Mouse (Mus musculus) neutrophil, adult 83 days (primary cell): ENCODE measurements around the gene Gm45717. TPM values are rescaled to one million over a fixed set of nuclear protein-coding genes. Genes with fewer than 3 reads are reported as not detected.

Experiments
- total RNA-seq, 2 experiments: library from RNA; stranded (reverse); gene quantifications; one replicate each; pipeline ENCODE4 v1.2.4; 2023

Gm45717 gene
- not detected for total RNA-seq

GRCm38 (mm10) chr7:140955758-140956555 lies at the start of gene Gm45717, which contains the start of gene Ifitm2:
Gm45717 (minus strand) TSS chr7:140955937.
Ifitm2 (minus strand) TSS chr7:140955987.

GRCm38 (mm10) chr7:140966921-140967320 lies 11.2 kb upstream of the Gm45717 start, which contains the start of gene Ifitm1:
Ifitm1 (plus strand) TSS chr7:140967221.

GRCm38 (mm10) chr7:140949824-140950530 lies 5.8 kb downstream of the Gm45717 start, which contains the start of gene Ifitm5:
Ifitm5 (minus strand) TSS chr7:140950291.

GRCm38 (mm10) chr7:140941222-140942051 lies 14.3 kb downstream of the Gm45717 start, which contains the start of gene Pgghg:
Pgghg (plus strand) TSS chr7:140941391.

GRCm38 (mm10) chr7:140920418-140921029 lies 35.2 kb downstream of the Gm45717 start, which contains the start of gene Nlrp6:
Nlrp6 (plus strand) TSS chr7:140920902.

GRCm38 (mm10) chr7:140900220-140900619 lies 55.5 kb downstream of the Gm45717 start, which contains the start of gene Cox8b:
Cox8b (minus strand) TSS chr7:140900446.

Other genes with a start within 250 kb of the Gm45717 start
- not detected for gene Cyp2e1, start 192.2 kb downstream of the Gm45717 start, total RNA-seq
- not detected for gene Syce1, start 168.1 kb downstream of the Gm45717 start, total RNA-seq
- not detected for gene Zfp941, start 133.8 kb downstream of the Gm45717 start, total RNA-seq
- not detected for gene Urah, start 120.9 kb downstream of the Gm45717 start, total RNA-seq
- not detected for gene Scgb1c1, start 110.4 kb downstream of the Gm45717 start, total RNA-seq
- gene Odf3, start 108.1 kb downstream of the Gm45717 start, total RNA-seq: not detected
- not detected for gene Gm45785, start 99.6 kb downstream of the Gm45717 start, total RNA-seq
- gene Ric8a, start 99.0 kb downstream of the Gm45717 start, total RNA-seq: 100 to 1,000 TPM in 1 of 2 experiments, 10 to 100 TPM in 1; 87.9 to 102 TPM
- 10 to 100 TPM; 22.0 to 22.9 TPM for gene Bet1l, start 98.4 kb downstream of the Gm45717 start, total RNA-seq
- 10 to 100 TPM; 93.4 to 95.3 TPM for gene Psmd13, start 74.0 kb downstream of the Gm45717 start, total RNA-seq
- gene Sirt3, start 73.6 kb downstream of the Gm45717 start, total RNA-seq: 10 to 100 TPM; 12.0 to 13.0 TPM
- not detected for gene Cox8b, start 55.5 kb downstream of the Gm45717 start, total RNA-seq
- gene Nlrp6, start 35.0 kb downstream of the Gm45717 start, total RNA-seq: not detected
- 10 to 100 TPM; 28.1 to 34.5 TPM for gene Pgghg, start 14.5 kb downstream of the Gm45717 start, total RNA-seq
- gene Ifitm5, start 5.6 kb downstream of the Gm45717 start, total RNA-seq: 1 to 10 TPM; 1.3 to 2.7 TPM
- gene Ifitm2, start 50 bp upstream of the Gm45717 start, total RNA-seq: 100 to 1,000 TPM; 421 to 568 TPM
- 100 to 1,000 TPM; 245 to 419 TPM for gene Ifitm1, start 11.3 kb upstream of the Gm45717 start, total RNA-seq
- gene Ifitm3, start 54.8 kb upstream of the Gm45717 start, total RNA-seq: 100 to 1,000 TPM; 508 to 583 TPM
- gene Ifitm6, start 62.0 kb upstream of the Gm45717 start, total RNA-seq: 1,000 to 10,000 TPM in 1 of 2 experiments, 100 to 1,000 TPM in 1; 867 to 1,003 TPM
- gene Gm17387, start 73.2 kb upstream of the Gm45717 start, total RNA-seq: not detected
- gene B4galnt4, start 105.2 kb upstream of the Gm45717 start, total RNA-seq: 1 to 10 TPM in 1 of 2 experiments, under 1 TPM in 1; 0.73 to 1.3 TPM
- gene Pkp3, start 122.3 kb upstream of the Gm45717 start, total RNA-seq: 1 to 10 TPM; 3.7 to 4.0 TPM
- gene Sigirr, start 144.6 kb upstream of the Gm45717 start, total RNA-seq: 1 to 10 TPM; 5.3 to 6.2 TPM
- not detected for gene Ano9, start 161.9 kb upstream of the Gm45717 start, total RNA-seq
- gene Ptdss2, start 166.4 kb upstream of the Gm45717 start, total RNA-seq: 10 to 100 TPM; 20.7 to 23.3 TPM
- gene Rnh1, start 216.9 kb upstream of the Gm45717 start, total RNA-seq: 10 to 100 TPM; 83.3 to 88.8 TPM
- gene Hras, start 238.1 kb upstream of the Gm45717 start, total RNA-seq: 10 to 100 TPM; 25.7 to 32.3 TPM
- 1 to 10 TPM; 3.9 to 6.0 TPM for gene Lrrc56, start 238.2 kb upstream of the Gm45717 start, total RNA-seq